Mouse (Mus musculus) kidney, postnatal 10 days (tissue): Measurements from ENCODE around the gene Vmn1r18.
"Not testable (repeated sequence)": the region's sequence is repeated elsewhere in the genome, so short reads cannot be mapped to it uniquely, and the experiment has no call there.

ENCODE experiments used
- DNase-seq: peaks from one replicate; pipeline ENCODE4 v3.0.0; 2021; ENCODE audit warnings: mixed read lengths

Vmn1r18 gene

DNA sequence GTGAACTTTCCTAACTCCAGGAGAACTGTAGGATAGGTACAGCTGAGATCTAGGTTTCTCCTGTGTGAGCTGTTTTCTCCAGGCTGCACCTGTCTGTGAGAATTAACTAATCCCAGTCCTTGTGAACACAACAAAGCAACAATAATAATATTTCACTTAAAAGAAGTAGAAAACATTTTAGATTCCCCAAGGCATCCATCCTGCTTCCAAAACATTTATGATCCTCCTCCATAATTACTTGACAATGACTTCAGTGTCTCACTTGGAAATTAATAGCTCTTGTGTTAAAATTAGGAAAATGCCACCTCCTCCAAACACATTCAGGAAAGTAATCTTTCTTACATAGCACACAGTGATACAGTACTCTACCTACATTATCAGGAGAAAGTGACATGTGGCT lies at the start of gene Vmn1r18:
Vmn1r18 (minus strand) TSS at position 101 of the 400 bp plus-strand sequence.
- DNase-seq, result no peak

DNA sequence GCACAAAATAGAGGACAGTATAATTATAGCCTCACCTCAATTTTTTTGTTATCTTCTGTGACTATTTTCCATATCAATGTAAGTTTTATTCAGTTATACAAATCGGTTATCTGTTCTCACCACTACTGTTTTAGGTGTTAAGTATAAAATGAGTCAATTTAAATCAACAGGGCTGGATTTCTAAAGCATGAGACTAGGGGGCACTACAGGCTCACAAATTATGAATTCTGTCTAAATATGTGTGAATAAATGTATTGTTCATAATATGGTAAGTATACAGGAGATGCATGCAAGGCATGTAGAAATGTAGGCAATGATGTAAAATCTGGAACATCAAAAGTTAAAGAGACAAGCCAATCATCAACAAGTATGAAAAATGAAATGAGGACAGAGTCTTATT lies 35.6 kb upstream of the Vmn1r18 start:
- DNase-seq, result peak; percentile 4

DNA sequence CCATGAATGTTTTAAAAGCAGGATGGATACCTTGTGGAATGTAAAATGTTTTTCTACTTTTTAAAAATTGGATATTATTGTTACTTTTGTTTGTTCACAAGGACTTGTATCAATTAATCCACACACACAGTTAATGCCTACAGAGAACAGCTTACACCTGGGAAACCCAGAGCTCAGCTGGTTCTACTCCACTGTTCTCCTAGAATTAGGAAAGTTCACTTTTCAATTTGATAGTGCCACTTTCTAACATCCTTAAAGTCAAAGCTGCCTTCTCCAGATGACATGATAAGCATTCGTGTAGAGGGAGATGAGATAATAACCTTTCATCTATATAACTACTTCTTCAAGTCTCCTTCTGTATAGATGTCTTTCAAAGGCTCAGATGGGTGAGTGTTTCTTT lies 33.0 kb upstream of the Vmn1r18 start, which contains the start of gene Vmn1r20:
Vmn1r20 (plus strand) TSS at position 301 of the 400 bp plus-strand sequence.
- no peak for DNase-seq

DNA sequence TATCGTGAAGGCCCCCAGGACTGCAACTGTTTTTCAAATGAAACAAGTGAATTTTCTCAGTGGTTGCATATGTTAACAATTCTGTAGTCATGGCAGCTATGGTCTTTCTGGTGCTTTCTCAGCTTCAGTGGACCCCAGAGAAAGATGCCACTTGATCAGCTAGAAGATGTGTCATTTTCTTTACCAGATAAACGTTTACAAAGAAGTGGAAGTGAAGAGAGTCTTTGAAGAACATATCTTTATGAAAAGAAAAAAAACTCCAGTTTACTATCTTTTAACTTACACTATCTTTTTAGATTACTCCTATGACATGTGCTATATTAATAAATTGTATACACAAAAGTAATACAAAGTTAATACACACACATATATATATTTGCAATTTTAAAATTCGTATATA lies 7.9 kb upstream of the Vmn1r18 start, which contains the start of gene Vmn1r19:
Vmn1r19 (plus strand) TSS at position 301 of the 400 bp plus-strand sequence.
- DNase-seq, result not testable (repeated sequence)

DNA sequence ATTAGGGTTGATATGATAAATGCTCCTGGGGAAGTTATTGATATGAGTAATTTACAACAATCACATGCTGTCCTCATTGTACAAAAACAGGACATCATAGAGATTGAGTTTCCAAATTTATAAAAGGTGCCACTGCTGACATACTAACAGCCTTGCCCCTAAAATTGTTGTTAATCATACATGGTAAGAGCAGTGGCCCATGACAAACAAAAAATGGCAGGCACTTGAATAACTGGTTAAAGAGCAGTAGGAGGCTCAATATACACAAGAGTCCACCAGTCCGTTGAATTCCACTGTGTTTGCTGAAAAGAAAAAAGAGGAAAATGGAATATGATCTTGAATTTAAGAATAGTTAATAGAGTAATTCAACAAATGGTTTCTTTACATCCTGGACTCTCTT lies 28.1 kb downstream of the Vmn1r18 start:
- no peak for DNase-seq

DNA sequence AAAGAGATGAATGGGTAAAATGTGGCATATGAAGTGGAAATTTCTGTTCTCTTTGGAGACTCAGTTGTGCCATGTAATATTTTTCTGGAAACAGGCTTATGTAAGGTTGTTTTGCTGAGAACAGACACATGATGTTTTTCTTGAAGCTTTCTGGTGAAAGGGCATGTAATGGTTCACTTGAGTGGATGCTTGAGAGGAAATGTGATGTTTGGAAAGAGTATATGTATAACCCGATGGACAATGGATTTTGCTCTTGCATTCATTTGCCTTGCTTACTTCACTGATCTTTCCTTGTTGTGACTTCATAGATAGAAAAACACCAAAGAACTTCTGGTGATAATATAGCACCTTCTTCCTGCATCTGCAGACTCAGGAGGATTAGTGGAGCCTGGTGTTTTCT lies 29.7 kb downstream of the Vmn1r18 start:
- not testable (repeated sequence) for DNase-seq

DNA sequence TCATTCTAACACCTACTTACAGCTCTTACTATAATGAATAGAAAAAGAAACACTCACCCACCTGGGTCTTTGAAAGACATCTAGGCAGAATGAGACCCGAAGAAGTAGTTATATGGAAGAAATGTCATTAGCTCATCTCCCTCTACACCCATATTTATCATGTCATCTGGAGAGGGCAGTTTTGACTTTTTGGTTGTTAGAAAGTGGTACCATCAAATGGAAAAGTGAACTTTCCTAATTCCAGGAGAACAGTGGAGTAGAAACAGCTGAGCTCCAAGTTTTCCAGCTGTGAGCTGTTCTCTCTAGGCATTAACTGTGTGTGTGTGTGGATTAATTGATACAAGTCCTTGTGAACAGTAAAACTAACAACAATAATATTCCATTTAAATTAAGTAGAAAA lies 32.0 kb downstream of the Vmn1r18 start, which contains the start of gene Vmn1r17:
Vmn1r17 (minus strand) TSS at position 101 of the 400 bp plus-strand sequence.
- DNase-seq, result no peak

DNA sequence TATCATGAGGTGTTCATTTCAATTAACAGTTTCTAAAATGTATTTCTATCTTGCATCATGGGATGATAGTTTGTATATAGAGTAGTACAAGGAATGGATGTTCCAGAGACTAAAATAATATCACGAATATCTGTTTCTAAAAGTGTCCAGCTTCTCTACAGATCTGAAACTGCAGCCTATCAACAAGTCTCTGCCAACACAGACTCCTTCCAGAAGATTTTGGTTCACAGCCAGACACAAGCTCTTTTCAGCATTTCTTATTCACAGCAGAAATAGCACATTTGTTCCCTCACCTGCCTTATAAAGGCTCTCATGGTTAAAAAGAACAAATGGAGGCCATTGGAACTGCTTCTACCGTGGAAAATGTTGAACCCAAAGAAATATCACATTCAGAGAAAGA lies 38.7 kb downstream of the Vmn1r18 start:
- no peak for DNase-seq

DNA sequence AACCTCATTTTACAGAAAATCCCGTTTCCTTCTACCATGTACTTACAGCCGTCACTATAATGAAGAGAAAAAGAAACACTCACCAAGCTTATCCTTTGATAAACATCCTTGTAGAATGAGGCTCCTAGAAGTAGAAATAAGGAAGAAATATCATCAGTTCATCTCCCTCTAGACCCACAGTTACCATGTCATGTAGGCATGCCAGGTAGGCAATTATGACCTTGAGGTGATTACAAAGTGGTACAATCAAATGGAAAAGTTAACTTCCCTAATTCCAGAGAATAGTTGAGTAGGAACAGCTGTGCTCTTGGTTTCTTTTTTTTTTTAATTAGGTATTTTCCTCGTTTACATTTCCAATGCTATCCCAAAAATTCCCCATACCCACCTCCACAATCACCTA lies 66.2 kb downstream of the Vmn1r18 start, which contains the start of gene Vmn1r16:
Vmn1r16 (minus strand) TSS at position 101 of the 400 bp plus-strand sequence.
- DNase-seq, result no peak
